Mouse (Mus musculus) spleen, postnatal 14 days (tissue): ENCODE data around the gene Sbp.
"Not testable (repeated sequence)": the region's sequence is repeated elsewhere in the genome, so short reads cannot be mapped to it uniquely, and the experiment has no call there.

Experiments used
- DNase-seq, 2 experiments: peaks; one replicate each; pipeline ENCODE4 v3.0.0; 2021 to 2022; ENCODE audit warnings: low spot score in 2 of 2

Sbp gene

GRCm38 (mm10) chr17:23941372-23941771 is at the start of gene Sbp:
TSS of gene Sbp (plus strand) at chr17:23941672.
- no peak for DNase-seq

- not testable (repeated sequence) for DNase-seq
Observed at GRCm38 (mm10) chr17:23917158-23917557, 24.3 kb upstream of the Sbp start, which contains the start of gene Dcpp3. TSS of gene Dcpp3 (plus strand) at chr17:23917458.

GRCm38 (mm10) chr17:23924531-23925007 is 16.9 kb upstream of the Sbp start:
- peak; percentile 63 to 66 for DNase-seq

DNA sequence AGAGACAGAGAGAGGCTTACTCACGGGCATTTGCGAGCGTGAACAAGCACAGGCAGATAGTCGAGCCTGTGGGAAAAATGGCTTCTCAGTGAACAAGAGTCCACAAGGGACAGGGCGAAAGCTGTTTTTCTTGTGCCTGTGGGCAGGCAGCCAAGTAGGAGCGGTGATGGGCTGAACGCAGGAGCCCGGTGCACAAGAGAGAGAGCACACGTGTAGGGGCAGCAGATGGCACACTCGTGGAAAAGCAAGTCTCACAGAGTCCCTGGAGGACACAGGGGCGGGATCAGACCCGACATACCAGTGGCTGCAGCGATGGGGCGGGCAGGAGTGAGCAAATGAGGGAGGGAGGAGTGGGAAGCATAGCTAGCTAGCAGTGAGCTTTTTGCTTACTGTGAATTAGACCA is 16.4 kb upstream of the Sbp start:
- peak in 1 of 2 experiments; percentile 5 for DNase-seq

DNA sequence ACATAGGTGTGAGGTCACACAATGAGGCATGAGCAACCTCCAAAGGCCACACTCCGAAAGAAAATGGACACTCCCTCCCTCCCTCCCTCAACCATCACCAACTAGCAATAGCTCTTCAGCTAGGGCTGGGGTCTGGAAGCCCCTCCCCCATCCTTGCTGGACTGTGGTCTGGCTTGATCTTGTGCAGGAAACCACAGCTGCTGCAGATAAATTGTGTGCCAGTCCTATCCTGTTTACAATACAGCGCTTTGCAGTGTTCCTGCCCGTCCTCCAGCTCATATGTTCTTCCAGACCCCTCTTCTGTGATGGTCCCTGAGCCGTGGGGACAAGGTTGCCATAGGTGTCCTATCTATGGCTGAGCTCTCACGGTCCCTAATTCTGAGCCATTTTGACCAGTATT is 10.3 kb upstream of the Sbp start:
- DNase-seq: no peak

DNA sequence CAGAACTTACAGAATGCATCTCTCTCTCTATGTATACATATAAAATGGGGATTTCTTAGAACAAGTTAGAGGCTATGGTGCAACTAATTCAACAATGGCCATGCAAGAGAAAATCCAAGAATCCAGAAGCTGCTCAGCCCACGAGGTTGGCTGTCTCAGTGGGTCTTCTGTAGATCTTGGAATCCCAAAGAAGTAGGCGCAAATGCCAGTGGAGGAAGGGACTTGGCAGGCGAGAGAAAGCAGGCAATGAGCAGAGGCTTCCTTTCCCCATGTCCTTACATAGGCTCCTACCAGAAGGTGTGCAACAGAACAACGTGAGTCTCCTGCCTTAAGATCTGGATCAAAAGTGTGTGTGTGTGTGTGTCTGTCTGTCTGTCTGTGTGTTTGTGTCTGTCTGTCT is 6.0 kb downstream of the Sbp start:
- not testable (repeated sequence) for DNase-seq

DNA sequence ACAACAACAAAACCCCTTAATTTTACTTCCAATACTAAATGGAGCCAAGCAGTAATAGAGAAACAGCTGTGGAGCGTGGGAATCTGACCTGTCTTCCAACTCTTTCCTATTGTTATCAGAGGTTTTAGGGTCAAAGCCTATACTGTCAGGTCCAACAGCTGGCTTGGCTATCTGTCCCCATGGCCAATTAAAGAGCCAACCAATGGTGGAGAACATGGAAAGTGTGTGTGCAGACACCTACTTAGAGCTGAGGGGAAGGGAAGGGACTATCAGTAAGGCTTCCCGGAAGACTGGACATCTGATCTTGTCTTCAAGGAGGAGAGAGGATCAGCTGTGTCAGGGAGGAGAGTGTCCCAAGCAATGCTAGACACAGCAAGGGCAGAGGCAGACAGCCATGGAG is 7.6 kb downstream of the Sbp start:
- DNase-seq: no peak

GRCm38 (mm10) chr17:23950828-23951227 is 9.4 kb downstream of the Sbp start:
- not testable (repeated sequence) for DNase-seq

- DNase-seq: no peak
Observed at GRCm38 (mm10) chr17:23955174-23955573, 13.7 kb downstream of the Sbp start, which contains the start of gene Sbpl. TSS of gene Sbpl (minus strand) at chr17:23955274.

- peak; percentile 17 to 66 for DNase-seq
Observed at GRCm38 (mm10) chr17:23960084-23960738, 18.7 kb downstream of the Sbp start.

DNA sequence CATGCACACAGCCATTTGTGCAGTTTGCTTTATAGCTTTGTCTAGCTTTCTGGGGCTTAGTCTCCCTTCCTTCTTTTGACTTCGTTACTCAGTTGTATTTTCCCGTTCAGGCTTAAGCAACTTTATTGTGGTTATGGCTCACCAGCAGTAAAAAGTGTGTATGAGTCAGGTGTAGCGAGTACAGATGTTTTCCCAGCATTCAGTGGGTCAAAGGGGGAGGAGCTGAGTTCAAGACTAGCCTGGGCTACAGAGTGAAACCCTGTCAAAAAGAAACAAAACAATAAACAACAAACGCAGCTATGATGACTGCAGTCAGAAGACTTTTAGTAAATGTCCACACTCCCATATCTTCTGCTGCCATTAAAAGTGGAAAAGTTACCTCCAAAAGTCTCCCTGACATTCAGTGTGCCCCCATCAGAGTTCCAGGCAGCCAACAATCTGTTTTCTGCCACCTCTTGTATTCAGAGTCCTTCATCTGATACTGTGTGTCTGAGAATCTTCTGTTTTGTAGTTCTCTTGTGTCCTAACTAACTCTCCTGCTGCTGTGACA is 20.2 kb downstream of the Sbp start:
- no peak for DNase-seq

DNA sequence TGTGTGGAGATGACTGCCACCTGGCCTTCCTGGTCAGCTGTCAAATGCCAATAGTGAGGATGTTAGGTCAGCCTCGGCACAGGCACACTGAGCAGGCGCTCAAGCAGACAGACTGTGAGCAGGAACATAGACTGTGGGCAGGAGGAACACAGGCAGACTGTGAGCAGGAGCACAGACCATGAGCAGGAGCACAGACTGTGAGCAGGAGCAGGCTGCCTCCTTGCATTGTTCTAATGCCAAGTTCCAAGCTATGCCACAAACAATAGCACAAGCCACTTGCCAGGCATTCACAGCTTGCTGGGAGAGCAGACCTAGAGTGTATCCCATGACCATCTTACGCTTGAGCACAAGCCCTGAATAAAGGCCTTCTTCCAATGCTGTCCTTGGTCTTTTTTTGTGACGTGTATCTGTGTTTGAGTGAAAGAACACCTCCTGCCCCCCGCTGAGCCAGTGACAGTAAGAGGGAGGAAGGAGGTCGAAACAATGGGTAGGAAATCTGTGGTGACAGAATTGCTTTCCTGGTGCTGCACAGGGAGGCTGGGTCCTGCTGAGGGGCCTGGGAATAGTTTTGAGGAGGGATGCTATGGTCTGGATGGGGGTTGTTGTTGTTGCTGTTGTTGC is 24.4 kb downstream of the Sbp start:
- no peak for DNase-seq

- no peak for DNase-seq
Observed at GRCm38 (mm10) chr17:23966658-23967401, 25.4 kb downstream of the Sbp start.

DNA sequence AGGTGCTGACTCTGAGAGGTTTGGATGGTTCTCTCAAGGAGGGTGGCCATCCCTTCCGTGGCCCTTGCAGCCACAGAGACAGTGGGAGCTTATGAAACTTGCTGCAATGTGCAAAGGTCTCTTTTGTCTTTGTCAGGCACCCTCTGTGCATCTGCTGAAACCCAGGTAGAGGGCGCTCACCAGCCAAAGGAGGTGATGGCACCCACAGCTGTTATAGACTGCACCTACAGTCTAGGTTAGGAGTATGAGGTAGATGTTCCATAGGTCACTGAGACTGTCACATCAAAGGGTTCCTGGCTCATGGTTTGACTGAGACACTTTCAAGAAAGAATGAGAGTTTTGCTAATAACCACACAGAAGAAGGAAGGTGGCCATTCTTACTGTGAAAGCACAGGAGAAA is 27.3 kb downstream of the Sbp start:
- DNase-seq: no peak

- DNase-seq: peak; percentile 35 to 63
Observed at GRCm38 (mm10) chr17:23969231-23969630, 27.8 kb downstream of the Sbp start.

DNA sequence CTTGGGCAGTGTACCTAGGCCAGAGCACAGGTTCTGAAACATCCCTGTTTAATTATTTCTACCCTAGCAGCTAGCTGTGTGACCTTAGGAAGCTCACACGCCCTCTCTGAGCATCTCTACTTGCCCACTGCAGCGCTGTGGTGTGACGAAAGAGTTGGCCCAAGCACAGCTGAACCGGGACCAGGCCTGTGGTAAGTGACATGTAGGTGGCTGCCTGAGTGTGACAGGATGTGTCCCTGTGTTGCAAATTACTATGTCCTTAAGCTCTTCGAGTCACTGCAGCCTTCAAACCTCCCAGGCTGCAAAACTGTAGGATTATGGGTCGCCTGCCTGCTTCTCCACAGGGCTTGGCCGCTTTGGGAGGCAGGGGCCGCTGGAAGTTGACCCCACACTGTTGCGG is 29.8 kb downstream of the Sbp start:
- DNase-seq: no peak

GRCm38 (mm10) chr17:23976665-23977064 is 35.2 kb downstream of the Sbp start:
- no peak for DNase-seq

DNA sequence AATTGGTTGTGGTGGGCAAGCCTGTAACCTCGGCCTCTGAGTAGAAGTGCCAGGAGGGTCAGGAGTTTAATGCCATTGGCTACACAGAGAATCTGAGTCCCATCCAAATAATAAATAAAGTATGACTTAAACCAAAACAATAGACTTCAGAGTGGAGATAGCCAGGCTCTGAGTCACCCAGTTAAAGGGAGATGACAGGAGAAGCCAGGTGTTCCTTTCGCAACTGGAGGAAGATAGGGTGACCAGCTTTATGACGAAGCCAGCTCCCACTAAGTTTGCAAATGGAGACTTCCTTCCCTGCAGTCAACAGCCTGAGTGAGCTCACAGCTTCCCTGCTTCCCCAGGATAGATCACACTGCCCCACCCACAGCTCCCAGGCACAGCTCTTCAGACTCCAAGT is 38.0 kb downstream of the Sbp start:
- no peak for DNase-seq

DNA sequence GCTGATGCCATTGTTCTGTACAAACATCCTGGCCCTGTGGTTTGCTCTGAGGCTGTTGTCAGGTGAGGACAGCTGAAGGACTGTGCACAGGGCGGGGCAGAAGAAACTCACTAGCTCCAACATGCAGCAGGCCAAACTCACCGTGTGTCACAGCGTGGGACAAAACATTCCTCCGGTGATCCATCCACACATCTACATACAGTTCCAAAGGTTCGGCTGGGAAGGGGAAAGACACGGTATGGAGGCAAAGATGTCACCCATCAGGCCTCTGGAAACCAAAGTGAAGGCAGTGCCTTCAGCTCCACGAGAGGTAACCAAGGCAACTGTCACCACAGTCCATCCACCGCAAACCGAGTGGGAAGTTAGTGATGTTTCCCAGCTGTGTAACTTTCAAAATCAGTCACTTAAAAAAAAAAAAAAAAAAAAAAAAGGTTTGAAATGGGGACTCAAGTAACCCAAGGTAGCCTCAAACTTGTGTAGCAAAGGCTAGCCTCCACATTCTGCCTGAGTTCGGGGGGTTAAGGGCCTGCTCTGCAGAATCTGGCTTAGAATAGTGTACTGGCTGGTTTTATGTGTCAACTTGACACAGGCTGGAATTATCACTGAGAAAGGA is 38.9 kb downstream of the Sbp start, which contains the start of gene Prss30:
Gene Prss30 (minus strand): TSS at position 270 of the 613 bp plus-strand sequence.
- no peak for DNase-seq

DNA sequence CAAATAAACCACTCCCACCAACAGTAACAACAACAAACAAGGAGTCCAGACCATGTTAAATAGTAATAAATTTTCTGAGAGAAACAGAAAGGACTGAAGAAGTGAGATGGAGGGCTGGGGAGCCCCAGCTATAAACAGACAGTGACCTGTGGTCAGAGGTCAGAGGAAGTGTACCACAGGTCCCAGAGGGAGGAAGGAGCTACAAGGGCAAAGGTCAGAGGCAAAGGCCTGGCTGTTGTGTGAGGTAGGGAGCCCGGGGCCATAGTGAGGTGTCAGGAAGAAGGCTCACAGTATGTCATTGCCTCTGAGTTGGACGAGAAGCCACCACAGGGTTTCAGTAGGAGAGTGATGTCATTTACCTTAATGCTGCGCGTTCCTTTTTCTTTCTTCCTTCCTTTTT is 41.4 kb downstream of the Sbp start:
- no peak for DNase-seq

- DNase-seq: no peak
Observed at GRCm38 (mm10) chr17:23984989-23985388, 43.5 kb downstream of the Sbp start.

DNA sequence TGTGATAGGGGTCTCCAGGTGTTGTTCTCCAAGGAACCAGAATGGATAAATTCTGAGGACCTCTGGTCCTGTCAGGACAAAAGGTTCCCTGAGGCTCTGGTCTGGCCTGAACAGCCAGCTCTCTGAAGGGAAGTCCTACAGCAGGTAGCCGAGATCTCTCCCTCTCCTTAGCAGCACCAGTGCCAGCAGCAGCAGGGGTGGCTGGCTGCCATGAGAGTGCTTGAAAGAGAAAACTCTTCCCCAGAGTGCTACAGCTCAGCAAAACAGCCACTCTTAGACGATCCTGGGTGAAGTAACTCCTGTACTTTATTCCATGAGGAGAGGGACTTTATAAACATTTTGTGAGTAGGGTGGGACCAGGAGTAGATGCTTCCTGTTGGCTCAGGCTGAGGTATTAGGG is 48.3 kb downstream of the Sbp start:
- DNase-seq: no peak
